Mouse (Mus musculus) lung, adult 10 weeks (tissue): ENCODE data around the gene Clcn5. TPM values are rescaled to one million over a fixed set of nuclear protein-coding genes. Genes with fewer than 3 reads are reported as not detected.

Source experiments
- polyA plus RNA-seq: library from polyadenylated mRNA; stranded (reverse); fragments of 350-450 nt; fragmentation: Illumina TruSeq; extraction: RNeasy Lipid Tissue Mini Kit (QIAGEN cat#74804); gene quantifications from one replicate; pipeline ENCODE4 v1.2.3, GENCODE M21; 2014; ENCODE audit warnings: low read depth, low replicate concordance; ENCODE audit not compliant: insufficient read depth

Clcn5 gene
- 1.6 TPM for polyA plus RNA-seq

DNA sequence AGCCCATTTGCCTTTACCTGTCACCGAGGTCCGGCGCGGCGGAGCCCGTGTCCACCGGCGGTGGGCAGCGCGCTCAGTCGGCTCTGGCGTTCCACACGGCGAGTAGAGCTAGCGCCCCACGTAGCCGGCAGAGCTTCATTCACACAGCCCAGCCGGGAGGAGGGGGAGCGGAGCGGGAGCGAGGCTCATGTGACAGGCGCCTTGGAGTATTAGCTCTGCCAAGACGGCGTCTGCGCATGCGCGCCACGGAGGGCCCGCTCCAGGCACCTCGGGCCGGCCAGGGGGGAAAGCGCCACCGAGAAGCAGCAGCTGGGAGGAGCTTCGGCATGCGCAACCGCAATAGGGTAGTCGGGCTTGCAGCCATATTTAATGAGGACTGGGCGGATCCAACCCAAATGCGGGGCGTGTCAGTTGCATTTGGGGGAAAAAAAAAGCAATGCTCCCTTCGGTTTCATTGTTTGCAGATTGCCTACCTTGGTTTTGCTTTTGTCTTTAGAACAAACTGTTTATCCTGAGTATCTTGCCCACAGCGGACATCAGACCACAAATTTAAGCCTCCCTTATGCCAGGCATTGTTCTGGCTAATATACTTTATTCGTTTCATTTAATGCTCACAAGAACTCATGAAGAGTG is at the start of gene Clcn5:
Gene Clcn5 (minus strand): TSS at position 270 of the 633 bp plus-strand sequence.

Other genes with a start within 250 kb of the Clcn5 start
- gene Usp27x, start 56.5 kb upstream of the Clcn5 start, polyA plus RNA-seq = 1.6 TPM